Mouse (Mus musculus): ENCODE measurements around the gene Zfp68. TPM values are rescaled to one million over a fixed set of nuclear protein-coding genes. Genes with fewer than 3 reads are reported as not detected.
"Not testable (repeated sequence)": the region's sequence is repeated elsewhere in the genome, so short reads cannot be mapped to it uniquely, and the experiment has no call there.

The Zfp68 gene
- polyA plus RNA-seq, 1 experiment from 2014 or later: 66.1 TPM

DNA sequence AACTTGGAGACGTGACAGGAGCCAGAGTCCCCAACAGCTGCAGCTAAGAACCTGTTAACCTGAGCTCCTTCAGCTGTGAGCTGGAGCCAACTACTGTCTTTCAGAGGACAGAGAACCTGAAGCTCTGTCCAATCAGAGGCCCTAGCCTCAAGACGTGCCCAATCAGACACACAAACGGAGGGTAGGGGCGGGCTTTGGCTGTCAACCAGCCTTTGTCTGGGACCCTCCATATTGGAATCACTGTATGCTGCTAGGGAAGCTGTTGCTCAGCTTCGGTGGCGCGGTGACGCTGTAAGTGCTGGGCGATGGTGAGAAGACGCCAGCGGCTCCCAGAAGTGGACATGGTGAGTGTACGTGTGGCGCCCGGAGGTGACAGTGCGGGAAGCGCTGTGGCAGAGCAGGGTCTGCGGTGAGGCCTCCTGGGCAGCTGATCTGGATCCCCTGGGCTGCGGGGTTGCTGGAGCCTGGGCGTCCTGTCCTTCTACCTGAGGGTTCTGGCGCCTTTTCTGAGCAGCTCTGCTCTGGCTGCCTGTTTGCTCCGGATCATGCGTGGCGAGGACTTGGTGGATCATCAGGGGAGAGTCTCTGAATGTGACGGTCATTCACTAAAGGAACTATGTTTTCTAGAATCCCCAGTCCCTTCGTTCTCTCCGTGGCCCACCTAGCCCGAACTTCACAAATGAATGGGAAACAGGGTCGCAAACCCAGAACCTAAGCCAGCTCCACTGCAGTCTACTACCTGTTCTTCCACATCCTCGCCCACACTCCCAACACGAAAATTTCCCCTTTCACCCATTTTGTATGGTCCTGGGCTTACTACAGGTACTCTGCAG is 3.3 kb upstream of the Zfp68 start, which contains the start of gene A430033K04Rik:
Gene A430033K04Rik, plus strand, starts transcription at position 215 of the 833 bp plus-strand sequence.
- peaks cover 4% of the 10 kb centered on the region; the same call in 1 of the 2 replicates for H3K9me3 ChIP-seq (replicated peaks)
- peaks cover 25% of the 10 kb centered on the region for H3K4me1 ChIP-seq
- H3K4me2 ChIP-seq (replicated peaks): peak within 1 kb of the TSS; percentile 59
- 1% methylated on average over 30 of the region's 30 CpGs for WGBS
- peak within 1 kb of the TSS; percentile 90 for H3K27ac ChIP-seq (replicated peaks)
- H3K9ac ChIP-seq: peak within 1 kb of the TSS; percentile 80
- ATAC-seq (ENCODE audit: insufficient number of reproducible peaks, low FRiP score, low TSS enrichment, low read depth): peak; percentile 92
- no peaks in the 10 kb centered on the region for H3K27me3 ChIP-seq
- H3K4me3 ChIP-seq (replicated peaks): peak within 1 kb of the TSS; percentile 76
- H3K36me3 ChIP-seq: peaks cover 7% of the 10 kb centered on the region

GRCm38 (mm10) chr5:138620836-138621235 is 1.3 kb upstream of the Zfp68 start:
- Histone ChIP-seq H3K36me3 (peaks cover 27% of the 10 kb centered on the region), H3K27me3 (no peaks in the 10 kb centered on the region), H3K27ac (replicated peaks) (0 out of 2 replicates have a peak overlapping the region, but pooled peaks have one; percentile 6), H3K9ac (no peak overlapping the region), H3K9me3 (replicated peaks) (peaks cover 21% of the 10 kb centered on the region), H3K4me2 (replicated peaks) (no peak overlapping the region), H3K4me3 (replicated peaks) (no peak overlapping the region), H3K4me1 (peaks cover 25% of the 10 kb centered on the region)
- ATAC-seq (ENCODE audit: insufficient number of reproducible peaks, low FRiP score, low TSS enrichment, low read depth): no peak
- WGBS: 81% methylated on average over 5 of the region's 5 CpGs

- H3K27me3 ChIP-seq: no peaks in the 10 kb centered on the region
- H3K9me3 ChIP-seq (replicated peaks): peaks cover 37% of the 10 kb centered on the region
- no peak overlapping the region for H3K9ac ChIP-seq
- H3K4me3 ChIP-seq (replicated peaks): peak overlapping the region; percentile 80
- peak overlapping the region; percentile 44 for H3K4me2 ChIP-seq (replicated peaks)
- no peak overlapping the region for H3K27ac ChIP-seq (replicated peaks)
- ATAC-seq (ENCODE audit: insufficient number of reproducible peaks, low FRiP score, low TSS enrichment, low read depth): no peak
- H3K4me1 ChIP-seq: peaks cover 14% of the 10 kb centered on the region; the same call in 1 of the 2 replicates
- peaks cover 52% of the 10 kb centered on the region for H3K36me3 ChIP-seq
- 98% methylated on average over 1 of the region's 1 CpGs for WGBS
Measured at GRCm38 (mm10) chr5:138618353-138618752, 1.2 kb downstream of the Zfp68 start.

DNA sequence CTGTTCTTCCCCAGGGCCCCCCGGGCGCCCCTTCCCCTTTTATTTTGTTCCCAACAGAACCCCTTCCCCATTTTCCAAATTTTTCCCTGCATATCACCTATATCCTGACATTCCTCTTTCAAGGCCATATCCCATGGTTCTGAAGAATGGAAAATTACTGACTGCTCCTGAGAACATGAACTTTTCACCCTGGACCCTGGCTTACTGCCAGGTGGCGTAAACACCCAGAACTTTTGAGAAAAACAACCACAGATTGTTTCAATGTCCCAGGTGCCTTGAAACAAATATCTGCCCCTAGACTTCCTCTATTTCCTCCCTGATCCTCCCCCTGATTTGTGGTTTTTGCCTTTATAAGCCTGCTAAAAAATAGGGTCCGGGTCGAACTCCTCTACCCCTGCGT is 32.2 kb downstream of the Zfp68 start:
- H3K27me3 ChIP-seq: no peaks in the 10 kb centered on the region
- no peak overlapping the region for H3K9ac ChIP-seq
- no peak overlapping the region for H3K4me3 ChIP-seq (replicated peaks)
- no peak overlapping the region for H3K4me2 ChIP-seq (replicated peaks)
- no peaks in the 10 kb centered on the region for H3K4me1 ChIP-seq
- 0 out of 2 replicates have a peak, but pooled peaks cover 3% of the 10 kb centered on the region for H3K9me3 ChIP-seq (replicated peaks)
- no peak overlapping the region for H3K27ac ChIP-seq (replicated peaks)
- WGBS: 87% methylated on average over 6 of the region's 6 CpGs
- no peaks in the 10 kb centered on the region for H3K36me3 ChIP-seq
- ATAC-seq (ENCODE audit: insufficient number of reproducible peaks, low FRiP score, low TSS enrichment, low read depth): no peak

GRCm38 (mm10) chr5:138571623-138572022 is 47.9 kb downstream of the Zfp68 start:
- no peak overlapping the region for H3K27ac ChIP-seq (replicated peaks)
- 57% methylated on average over 4 of the region's 4 CpGs for WGBS
- H3K36me3 ChIP-seq: no peaks in the 10 kb centered on the region
- H3K9me3 ChIP-seq (replicated peaks): no peaks in the 10 kb centered on the region
- no peak overlapping the region for H3K4me3 ChIP-seq (replicated peaks)
- ATAC-seq (ENCODE audit: insufficient number of reproducible peaks, low FRiP score, low TSS enrichment, low read depth): no peak
- H3K4me1 ChIP-seq: no peaks in the 10 kb centered on the region
- no peak overlapping the region for H3K4me2 ChIP-seq (replicated peaks)
- no peak overlapping the region for H3K9ac ChIP-seq
- no peaks in the 10 kb centered on the region for H3K27me3 ChIP-seq

GRCm38 (mm10) chr5:138564612-138565011 is 54.9 kb downstream of the Zfp68 start, which contains the start of gene 1700123K08Rik:
TSS of gene 1700123K08Rik (minus strand) at chr5:138564712.
- not testable (repeated sequence) for H3K36me3 ChIP-seq; H3K27me3 ChIP-seq; ATAC-seq (ENCODE audit: insufficient number of reproducible peaks, low FRiP score, low TSS enrichment, low read depth); H3K4me1 ChIP-seq; H3K4me3 ChIP-seq (replicated peaks); H3K9ac ChIP-seq; H3K4me2 ChIP-seq (replicated peaks); H3K9me3 ChIP-seq (replicated peaks); H3K27ac ChIP-seq (replicated peaks)
- 79% methylated on average over 2 of the region's 2 CpGs for WGBS

Small RNA genes lying within 50 kb of the gene (microRNA-seq; reads per million reads assigned to microRNA genes)
- gene Gm24082 (ENCODE audit: borderline number of aligned reads): not detected

Other genes starting within 250 kb of the Zfp68 start
- gene Zfp157, start 178.3 kb downstream of the Zfp68 start, polyA plus RNA-seq (2015; fragmentation: Nextera tagmentation; extraction: Ambion mirVana): 34.8 and 40.3 TPM in 2 replicates
- gene 1700123K08Rik, start 55.0 kb downstream of the Zfp68 start, polyA plus RNA-seq (2015; fragmentation: Nextera tagmentation; extraction: Ambion mirVana): not detected in 2 replicates
- gene A430033K04Rik, start 3.1 kb upstream of the Zfp68 start, polyA plus RNA-seq (2015; fragmentation: Nextera tagmentation; extraction: Ambion mirVana): 15.4 and 16.2 TPM in 2 replicates
- 9.0 and 9.2 TPM in 2 replicates for gene Fam20c, start 134.8 kb upstream of the Zfp68 start, polyA plus RNA-seq (2015; fragmentation: Nextera tagmentation; extraction: Ambion mirVana)
- gene Gm5294, start 200.3 kb upstream of the Zfp68 start, polyA plus RNA-seq (2015; fragmentation: Nextera tagmentation; extraction: Ambion mirVana): not detected in 2 replicates